Mouse (Mus musculus): ENCODE results near the gene Gli2. TPM values are rescaled to one million over a fixed set of nuclear protein-coding genes. Genes with fewer than 3 reads are reported as not detected.

Gli2 gene
- total RNA-seq (2015; ENCODE audit: low replicate concordance) (not detected in 2 replicates), total RNA-seq (2017; ENCODE audit: low replicate concordance) (not detected in 2 replicates)

DNA sequence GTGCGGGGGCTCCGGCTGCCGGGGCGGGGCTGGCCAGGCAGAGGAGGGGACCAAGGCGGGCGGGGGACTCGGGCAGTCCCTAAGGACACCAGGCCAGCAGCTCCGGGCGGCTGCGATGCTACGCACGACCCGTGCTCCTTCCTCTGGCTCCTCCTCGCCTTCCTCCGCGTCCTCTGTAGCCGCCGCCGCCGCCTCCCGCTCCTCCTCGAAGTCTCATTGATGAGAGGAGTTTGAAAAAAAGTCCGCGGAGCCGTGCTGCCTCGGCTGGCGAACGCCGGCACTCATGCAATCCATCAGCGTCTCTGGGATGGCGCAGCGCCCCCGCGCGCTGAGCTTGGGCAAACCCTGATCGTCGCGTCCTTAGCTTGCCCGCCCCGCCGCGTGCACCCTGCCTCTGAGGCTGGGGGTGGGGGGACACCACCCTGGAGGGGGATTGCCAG lies at the start of gene Gli2:
Gene Gli2 (minus strand): TSS at position 218 of the 440 bp plus-strand sequence.
- no peak for ATAC-seq (replicated peaks; ENCODE audit: low FRiP score, poor library complexity, severe bottlenecking)

DNA sequence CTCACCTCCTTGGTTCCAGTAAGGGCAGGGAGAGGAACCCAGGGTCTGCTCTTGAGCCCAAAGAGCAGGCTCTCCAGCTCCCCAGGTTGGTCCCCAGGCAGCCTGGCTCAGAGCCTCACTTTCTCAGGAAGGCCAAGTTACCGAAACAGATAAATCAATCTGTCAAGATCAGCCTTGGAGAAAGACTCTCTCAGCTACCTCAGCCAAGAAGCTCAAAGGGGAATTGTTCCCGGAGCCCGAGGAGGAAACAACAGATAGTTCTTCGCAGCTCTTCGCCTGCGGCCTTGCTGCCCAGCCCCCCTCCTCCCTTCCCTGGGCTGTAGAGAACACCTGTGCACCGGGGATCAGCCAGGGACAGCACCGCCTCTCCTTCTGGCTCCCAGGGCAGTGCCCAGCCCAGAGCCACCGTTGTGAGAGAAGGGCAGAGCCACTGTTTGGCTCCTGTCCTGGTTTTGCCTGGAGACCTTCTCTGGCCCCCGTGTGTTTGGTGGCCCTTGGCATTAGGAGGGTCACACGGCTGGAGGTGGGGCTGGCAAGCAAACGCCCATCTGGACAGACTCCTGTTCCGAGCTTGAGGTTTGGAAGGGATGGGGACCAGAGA lies 44.6 kb upstream of the Gli2 start:
- no peak for ATAC-seq (replicated peaks; ENCODE audit: low FRiP score, poor library complexity, severe bottlenecking)

DNA sequence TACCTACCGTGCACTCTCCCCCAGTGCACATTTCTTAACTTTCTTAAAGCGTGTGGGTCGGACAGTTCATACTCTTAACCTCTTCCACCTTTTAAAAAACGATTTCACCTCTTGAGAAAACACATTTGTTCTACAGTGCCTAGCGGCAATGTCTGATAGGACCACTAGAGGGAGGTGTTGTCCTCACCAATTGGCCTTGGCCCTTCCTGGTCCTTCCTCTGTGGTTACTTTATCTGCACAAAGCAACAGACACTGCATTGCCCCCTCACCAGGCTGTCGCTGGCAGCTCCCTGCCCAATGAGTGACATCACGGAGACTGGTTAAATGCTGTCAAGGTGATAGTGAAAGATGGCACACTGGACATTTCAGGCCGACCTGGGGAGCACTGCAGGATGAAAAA lies 40.3 kb upstream of the Gli2 start:
- ATAC-seq (replicated peaks; ENCODE audit: low FRiP score, poor library complexity, severe bottlenecking): no peak

DNA sequence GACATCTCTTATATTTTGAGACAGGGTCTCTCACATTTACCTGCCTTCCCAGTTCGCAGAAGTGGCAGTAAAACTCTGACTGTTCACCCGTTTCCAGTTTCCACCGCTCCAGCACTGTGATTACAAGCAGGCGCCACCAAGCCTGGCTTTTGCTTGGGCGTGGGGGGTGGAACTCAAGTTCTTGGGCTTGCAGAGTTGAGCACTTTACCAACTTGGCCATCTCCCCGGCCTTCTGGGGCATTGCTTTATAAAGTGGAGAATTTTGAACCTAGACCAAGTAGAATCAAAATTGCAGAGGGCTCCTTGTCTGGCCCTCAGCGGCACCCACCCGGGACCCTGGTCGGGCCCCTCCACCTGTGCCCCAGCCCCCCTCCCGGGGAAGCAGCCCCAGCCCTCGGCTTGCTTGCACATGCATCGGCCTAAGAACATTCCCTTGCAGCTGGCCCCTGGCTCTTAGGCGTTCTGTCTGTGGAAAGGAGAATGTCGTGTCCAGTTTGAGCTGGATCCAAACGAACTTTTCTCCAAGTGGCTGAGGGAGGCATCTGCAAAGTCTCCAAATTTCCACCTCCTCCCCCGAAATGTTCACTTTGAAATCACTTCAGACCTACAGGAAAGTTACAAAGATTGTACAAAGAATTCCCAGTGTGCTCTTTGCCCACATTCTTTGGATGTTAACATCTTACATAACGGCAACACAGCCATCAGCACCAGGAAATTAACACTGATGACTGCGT lies 36.6 kb upstream of the Gli2 start:
- no peak for ATAC-seq (replicated peaks; ENCODE audit: low FRiP score, poor library complexity, severe bottlenecking)

DNA sequence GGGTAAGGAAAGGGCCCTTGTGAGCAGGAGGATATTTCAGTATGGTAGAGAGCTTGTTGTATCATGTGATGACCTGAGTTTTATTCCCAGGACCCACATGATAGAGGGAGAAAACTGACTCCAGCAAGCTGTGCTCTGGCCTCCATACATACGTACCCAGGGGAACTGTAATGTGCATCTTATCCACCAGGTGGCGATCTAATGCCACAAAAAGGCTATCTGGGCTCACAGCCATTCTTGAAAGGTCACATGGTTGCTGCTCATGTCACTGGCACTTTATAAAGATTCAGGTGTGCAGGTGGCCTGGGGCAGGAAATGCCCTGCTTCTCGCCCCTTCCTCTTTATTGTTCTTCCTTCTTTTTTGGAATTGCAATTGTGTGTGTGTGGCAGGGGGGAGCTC lies 34.1 kb upstream of the Gli2 start:
- ATAC-seq (replicated peaks; ENCODE audit: low FRiP score, poor library complexity, severe bottlenecking): no peak

DNA sequence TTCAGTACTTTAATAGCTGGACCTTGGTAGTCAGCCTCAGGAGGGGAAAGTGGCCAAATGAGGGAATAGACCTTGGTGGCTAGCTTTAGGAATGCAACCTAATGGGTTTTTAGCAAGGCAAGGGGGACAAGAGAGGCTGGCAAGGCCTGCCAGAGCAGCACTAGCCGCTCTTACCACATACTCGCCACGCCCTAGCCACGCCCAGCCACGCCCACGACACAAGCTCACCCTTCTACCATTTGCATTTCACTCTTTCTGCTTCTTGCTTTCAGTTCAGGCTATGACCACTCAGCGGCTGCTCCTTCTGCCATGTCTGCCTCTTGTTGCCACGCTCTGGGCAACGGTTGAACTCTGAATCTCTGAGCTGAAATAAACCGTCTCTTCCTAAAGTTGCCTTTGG lies 32.4 kb upstream of the Gli2 start:
- no peak for ATAC-seq (replicated peaks; ENCODE audit: low FRiP score, poor library complexity, severe bottlenecking)

DNA sequence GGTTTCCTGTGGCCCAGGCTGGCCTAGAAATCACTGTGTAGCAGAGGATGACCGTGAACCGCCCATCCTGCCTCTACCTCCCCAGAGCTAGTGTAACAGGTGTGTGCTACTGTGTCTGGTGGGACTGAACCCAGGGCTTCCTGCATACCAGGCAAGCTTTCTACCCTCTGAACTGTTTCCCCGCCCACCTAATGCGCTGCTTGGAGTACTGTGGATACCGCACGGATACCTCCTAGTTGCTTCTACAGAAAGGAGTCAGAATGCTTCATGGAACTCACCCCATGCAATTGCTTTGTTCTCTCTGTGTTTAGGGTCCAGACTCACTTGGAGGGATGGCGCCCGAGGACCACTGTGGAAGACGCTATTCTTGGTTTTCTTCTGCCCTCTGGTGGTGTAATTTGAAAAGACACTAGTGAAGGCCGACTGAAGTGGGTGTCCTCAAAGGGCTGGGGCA lies 30.1 kb upstream of the Gli2 start:
- ATAC-seq (replicated peaks; ENCODE audit: low FRiP score, poor library complexity, severe bottlenecking): no peak

DNA sequence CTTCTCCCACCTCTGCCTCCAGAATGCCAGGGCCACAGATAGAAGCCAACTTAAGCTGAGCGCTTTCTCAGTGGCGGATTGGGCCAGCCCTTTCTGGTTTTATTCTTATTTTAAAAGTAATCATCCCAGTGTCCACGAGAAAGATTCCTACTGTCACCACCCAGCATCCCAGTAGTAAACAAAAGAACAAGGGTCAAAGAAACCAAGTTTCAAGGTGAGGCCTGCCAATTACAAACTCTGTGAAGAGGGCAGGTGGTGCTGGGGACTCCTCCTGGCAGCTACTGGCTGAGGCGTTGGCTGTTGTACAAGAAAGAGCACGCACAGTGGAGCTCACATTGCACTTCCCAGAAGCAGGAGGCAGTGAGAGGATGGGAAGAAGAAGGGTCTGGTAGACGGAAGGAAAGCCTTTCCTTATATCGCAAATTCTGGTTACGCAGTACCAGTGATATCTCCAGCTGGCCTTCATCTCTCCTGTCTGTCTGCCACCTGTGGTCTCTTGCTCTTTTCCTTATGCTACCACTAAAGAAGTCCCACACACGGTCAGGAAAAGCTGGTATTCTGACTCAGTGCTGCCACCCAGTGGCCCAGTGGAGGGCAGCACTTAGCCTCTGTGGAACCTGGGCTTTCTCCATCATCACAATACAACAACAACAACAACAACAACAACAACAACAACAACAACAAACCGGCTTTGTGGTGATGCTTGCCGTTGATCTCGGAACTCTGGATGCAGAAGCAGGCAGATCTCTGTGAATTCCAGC lies 29.0 kb upstream of the Gli2 start:
- ATAC-seq (replicated peaks; ENCODE audit: low FRiP score, poor library complexity, severe bottlenecking): no peak

DNA sequence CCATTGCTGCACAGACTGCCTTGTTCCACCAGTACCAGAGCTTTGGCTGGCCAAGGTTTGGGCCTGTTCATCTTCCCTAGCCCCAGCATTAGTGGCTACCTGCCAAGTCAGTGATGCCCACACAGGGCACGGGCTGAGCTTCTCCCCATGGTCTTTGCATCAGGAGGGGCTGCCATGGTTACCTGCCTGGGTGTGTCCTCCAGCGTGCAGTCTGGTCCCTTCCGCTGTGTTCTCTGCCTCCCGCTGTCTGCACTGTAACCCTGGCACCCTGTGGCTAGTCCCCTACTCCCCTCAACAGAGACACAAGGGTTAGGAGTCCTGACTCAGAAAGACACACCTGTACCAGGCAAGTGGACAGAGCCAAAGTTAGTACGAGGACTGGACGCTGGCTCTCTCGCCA lies 24.5 kb upstream of the Gli2 start:
- ATAC-seq (replicated peaks; ENCODE audit: low FRiP score, poor library complexity, severe bottlenecking): no peak

DNA sequence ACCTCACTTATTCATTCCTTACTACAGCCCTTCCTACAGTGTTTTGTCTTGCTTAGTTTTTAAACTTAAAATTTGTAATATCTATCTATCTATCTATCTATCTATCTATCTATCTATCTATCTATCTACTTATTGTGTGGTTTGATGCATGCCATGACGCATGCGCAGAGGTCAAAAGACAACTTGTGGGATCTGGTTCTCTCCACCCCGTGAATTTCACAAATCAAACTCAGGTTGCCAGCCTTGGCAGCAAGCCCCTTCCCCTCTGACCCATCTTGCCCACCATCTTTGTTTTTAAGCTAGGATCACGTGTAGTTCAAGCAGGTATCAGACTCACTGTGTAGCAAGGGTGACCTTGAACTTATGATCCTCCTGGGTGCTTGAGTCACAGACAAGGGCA lies 22.9 kb upstream of the Gli2 start:
- no peak for ATAC-seq (replicated peaks; ENCODE audit: low FRiP score, poor library complexity, severe bottlenecking)

DNA sequence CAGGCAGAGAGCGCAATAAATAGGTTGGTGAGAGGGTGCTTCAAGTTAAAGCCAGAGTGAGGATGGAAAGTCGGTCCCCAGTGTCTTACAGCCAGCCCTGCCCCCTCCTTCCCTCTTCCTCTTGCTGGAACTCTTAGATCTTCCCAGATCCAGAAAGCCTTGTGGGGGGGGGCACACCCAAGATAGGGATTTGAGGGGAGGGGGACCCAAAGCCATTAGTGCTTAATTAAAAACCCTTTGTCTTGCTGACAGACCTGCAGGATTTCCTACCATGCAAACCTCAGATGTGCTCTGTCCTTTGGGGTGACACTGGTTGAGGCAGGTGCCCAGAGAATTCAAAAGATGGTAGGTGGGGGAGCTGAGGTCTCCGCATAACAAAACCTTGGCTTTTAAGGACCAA lies 22.5 kb upstream of the Gli2 start:
- no peak for ATAC-seq (replicated peaks; ENCODE audit: low FRiP score, poor library complexity, severe bottlenecking)

DNA sequence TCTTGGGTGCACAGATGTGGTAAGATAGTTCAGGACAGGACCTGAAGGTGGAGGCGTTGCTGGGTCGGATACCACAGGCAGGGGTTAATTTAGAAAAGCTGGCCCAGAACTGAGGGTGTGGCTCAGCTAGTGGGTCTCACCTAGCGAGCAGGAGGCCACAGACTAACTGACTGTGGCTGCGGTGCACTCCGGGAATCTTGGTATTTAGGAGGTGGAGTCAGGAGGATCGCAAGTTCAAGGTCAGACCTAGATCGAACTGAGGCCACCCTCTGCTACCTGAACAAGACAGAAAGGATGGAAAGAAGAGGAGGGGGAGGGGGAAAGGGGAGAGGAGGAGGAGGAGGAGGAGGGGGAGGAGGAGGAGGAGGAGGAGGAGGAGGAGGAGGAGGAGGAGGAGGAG lies 22.1 kb upstream of the Gli2 start:
- no peak for ATAC-seq (replicated peaks; ENCODE audit: low FRiP score, poor library complexity, severe bottlenecking)

DNA sequence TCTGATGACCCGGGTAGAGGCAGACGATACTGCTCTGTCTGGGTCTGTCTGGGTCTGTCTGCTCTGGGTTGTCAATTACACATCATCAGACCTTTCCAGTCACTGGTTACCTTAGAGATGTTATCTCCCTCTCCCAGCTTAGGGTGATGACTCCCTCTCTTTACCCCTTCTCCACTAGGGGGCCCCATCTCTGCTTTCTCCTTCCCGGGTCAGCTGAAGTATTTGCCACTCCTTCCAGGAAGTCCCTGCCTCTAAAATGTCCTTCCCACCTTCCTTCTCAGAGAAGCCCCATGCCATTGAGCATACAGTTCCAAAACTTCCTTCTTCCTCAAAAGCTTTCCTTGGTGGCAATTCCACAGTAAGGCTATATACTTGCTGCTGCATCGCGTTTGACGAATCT lies 21.5 kb upstream of the Gli2 start:
- ATAC-seq (replicated peaks; ENCODE audit: low FRiP score, poor library complexity, severe bottlenecking): no peak

DNA sequence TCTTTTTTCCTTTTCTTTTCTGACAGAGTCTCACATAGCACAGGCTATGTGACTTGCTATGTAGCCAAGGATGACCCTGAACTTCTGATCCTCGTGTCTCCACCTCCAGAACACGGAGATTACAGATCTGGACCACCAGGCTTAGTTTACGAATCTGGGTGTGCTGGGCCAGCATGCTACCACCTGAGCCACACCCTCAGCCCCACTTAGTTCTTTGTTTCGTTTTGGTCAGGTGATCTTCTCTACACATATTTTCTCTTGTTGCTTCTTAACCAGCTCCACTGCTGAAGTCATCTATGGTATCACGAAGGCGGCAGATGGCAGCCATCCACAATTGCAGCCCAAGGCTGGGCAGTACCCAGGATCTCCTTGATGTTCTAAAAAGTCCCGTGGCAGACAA lies 20.5 kb upstream of the Gli2 start:
- ATAC-seq (replicated peaks; ENCODE audit: low FRiP score, poor library complexity, severe bottlenecking): no peak

DNA sequence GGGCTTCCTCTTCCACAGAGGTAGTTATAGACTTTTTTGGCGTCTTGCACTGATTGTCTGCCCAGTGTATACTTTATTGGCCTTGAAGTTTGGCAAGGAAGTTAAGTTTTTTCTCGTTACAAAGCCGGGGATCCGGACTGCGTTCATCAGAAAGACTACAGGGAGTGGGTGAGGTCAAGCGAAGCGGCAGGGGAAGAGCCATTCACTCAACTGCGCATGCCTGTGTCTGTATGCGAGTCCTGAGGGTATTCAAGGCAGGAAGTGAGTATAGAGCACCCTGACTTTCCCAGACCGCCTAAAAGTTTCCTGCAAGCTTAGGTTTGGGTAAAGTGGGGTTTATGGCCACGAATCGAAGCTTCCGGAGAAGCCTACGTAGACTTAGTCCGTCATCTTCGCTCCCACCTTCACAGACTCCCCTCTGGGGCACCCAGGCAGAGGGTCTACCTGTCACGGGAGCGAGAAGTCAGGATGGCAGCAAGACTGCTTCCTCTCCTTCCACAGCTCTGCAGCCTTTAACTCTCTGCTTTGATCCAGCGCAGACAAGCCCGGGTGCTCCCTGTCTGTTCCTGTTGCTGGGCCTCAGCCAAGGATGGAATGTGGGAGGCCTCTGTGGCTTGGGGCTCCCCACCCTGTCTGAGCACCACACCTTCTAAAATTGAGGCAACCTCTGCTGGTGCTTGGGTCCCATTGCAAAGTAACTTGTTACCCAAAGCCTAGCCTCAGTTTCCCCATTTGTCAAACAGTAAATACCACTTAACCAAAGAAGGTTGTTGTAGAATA lies 11.7 kb upstream of the Gli2 start:
- ATAC-seq (replicated peaks; ENCODE audit: low FRiP score, poor library complexity, severe bottlenecking): no peak

DNA sequence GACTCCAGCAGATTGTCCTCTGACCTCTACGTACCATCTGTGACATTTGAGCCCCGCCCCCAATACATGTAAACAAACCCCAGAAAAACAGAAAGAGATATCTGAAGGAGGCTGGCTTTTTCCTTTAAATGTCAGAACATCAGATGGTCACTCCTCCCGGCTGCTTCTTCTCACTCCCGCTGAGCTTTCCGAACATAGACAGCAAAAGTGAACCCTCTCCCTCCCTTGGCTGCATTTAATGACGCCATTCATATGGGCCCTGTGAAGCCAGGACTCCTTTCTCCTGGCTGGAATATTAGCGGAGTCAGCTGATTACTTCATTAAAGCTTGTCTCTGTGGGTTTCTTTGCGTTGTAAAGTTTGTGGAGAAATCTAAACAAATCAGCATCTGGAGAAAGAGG lies 3.1 kb upstream of the Gli2 start:
- ATAC-seq (replicated peaks; ENCODE audit: low FRiP score, poor library complexity, severe bottlenecking): no peak

DNA sequence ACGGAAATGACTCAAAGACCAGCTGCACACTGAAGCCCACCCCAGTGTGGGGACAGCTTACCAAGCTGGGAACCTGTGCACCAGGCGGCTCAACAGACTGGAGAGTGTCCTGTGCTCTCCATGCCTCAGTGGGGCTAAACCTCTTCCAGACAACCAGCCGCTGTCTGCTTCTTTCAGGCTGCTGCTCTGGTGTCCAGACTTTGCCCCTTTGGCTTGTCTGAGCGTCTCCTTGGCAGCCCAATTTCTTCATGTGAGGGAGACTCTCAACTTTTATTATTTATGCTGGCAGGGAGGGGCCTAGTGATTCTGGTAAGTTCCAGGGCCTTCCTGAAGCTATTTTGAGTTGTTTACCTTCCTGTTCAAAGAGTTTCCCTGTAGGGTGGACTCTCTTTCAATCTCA lies 2.4 kb upstream of the Gli2 start:
- ATAC-seq (replicated peaks; ENCODE audit: low FRiP score, poor library complexity, severe bottlenecking): no peak

DNA sequence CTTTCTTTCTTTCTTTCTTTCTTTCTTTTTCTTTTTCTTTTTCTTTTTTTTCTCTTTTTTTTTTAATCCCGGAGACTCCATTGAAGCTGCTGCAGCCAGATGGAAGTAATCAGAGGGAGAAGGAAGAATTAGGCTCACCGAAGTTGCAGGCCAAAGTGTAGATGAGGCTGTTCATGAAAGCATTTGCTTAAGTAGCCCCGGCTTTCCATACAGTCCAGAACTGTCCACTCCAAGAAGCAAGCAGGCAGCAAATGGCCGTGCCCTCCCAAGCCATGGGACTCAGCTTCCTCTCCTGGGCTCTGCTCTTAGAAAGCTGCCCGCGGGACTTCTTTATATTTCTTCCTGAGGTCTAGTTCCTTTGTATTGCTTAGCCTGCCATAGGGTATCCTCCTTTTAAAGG lies 1.0 kb upstream of the Gli2 start:
- no peak for ATAC-seq (replicated peaks; ENCODE audit: low FRiP score, poor library complexity, severe bottlenecking)

DNA sequence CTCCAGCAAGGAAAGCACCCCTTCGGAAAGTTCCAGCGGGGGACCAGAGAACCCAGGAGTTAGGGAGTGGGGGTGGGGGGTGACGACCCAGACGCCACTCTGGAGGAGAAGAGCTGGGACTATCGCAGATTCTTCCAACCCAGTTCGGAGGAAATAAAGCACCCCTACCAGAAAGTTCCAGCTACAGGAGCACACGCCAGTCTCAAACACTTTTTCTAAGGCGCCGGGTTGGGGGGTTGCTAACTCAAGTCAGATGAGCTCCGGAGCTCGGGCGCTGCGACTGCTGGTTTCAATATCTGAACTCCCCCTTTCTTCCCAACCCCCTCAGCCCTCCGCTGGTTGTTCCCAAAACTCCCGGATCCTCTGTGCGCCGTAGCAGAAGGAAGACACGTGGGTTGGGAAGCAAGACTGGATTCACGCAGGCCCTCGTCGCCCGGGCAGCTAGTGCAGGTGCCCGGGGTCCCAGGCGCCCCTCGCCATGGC lies 494 bp upstream of the Gli2 start:
- ATAC-seq (replicated peaks; ENCODE audit: low FRiP score, poor library complexity, severe bottlenecking): no peak

DNA sequence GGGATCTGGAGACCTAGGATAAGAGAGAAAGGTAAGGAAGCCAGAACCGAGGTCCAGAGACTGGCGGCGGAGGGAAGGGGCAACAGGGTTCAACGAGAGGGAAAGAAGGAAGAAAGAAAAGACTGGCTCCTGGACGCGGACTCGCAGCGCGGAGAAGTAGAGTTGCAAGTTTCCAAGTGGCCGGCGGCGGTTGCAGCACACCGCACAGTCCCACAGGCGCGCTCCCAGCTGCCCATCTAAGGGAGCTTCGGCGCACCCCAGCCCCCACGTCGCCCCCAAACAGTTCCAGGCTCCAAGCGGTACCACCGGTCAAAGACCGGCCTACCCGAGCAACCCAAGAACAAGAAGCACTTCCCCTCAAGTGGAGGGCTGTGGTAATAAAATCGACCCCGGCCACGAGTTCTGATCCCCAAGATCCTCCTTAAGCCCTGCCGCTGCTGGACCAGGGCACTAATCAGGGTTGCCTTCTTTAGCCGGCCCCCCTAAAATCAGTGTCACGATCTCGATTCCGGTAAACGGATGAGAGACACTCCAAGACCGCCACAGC lies 715 bp downstream of the Gli2 start:
- no peak for ATAC-seq (replicated peaks; ENCODE audit: low FRiP score, poor library complexity, severe bottlenecking)
